Mouse (Mus musculus) forebrain, embryonic 14.5 days (tissue): ENCODE measurements at regions not wholly inside any gene's neighbourhood (a gene's known extent, or its start where the extent isn't known, plus 50 kb on each side); places are given as distances from the start of the nearest gene placed in this dataset.
A peak's percentile ranks its signal among the peaks of the same experiment; 100 is the strongest.

Experiments used
- ATAC-seq: fragments of 200-750 bp; cut with Nextera tagmentation; 2 replicates; pipeline ENCODE4 v1.8.0; 2017; ENCODE audit warnings: mild to moderate bottlenecking, moderate library complexity
- DNase-seq: peaks from one replicate; pipeline ENCODE4 v3.0.0-alpha.2; 2015; ENCODE audit warnings: low spot score
- H3K27ac ChIP-seq: fragments of 300-500 bp; sonication (generic); 2 replicates; pipeline ENCODE4 v1.5.1; 2014; ENCODE audit warnings: low read depth, mild to moderate bottlenecking, control low read depth, low read length, moderate library complexity
- H3K27me3 ChIP-seq: fragments of 300-500 bp; sonication (generic); replicated peaks from 2 replicates; pipeline ENCODE4 v1.6.1; 2014; ENCODE audit warnings: low read length, control low read depth, mixed read lengths; ENCODE audit not compliant: control insufficient read depth, insufficient read depth
- H3K36me3 ChIP-seq: fragments of 300-500 bp; sonication (generic); 2 replicates; pipeline ENCODE4 v1.6.1; 2014; ENCODE audit warnings: low read length, control low read depth; ENCODE audit not compliant: control insufficient read depth, insufficient read depth
- H3K4me1 ChIP-seq: fragments of 300-500 bp; sonication (generic); 2 replicates; pipeline ENCODE4 v1.6.1; 2014; ENCODE audit warnings: antibody characterized with exemption, low read length, control low read depth; ENCODE audit not compliant: control insufficient read depth, insufficient read depth
- H3K4me2 ChIP-seq: fragments of 300-500 bp; sonication (generic); 2 replicates; pipeline ENCODE4 v1.6.1; 2014; ENCODE audit warnings: mild to moderate bottlenecking, control low read depth, low read length
- H3K4me3 ChIP-seq: fragments of 300-500 bp; sonication (generic); 2 replicates; pipeline ENCODE4 v1.5.1; 2014; ENCODE audit warnings: low read depth, low read length, control low read depth
- H3K9ac ChIP-seq: fragments of 300-500 bp; sonication (generic); 2 replicates; pipeline ENCODE4 v1.6.1; 2014; ENCODE audit warnings: mild to moderate bottlenecking, low read length, control low read depth, moderate library complexity
- H3K9me3 ChIP-seq: fragments of 300-500 bp; sonication (generic); replicated peaks from 2 replicates; pipeline ENCODE4 v1.6.1; 2016; ENCODE audit warnings: low read length, control low read depth, mixed read lengths; ENCODE audit not compliant: control insufficient read depth
- WGBS: fragments of 180-500 bp; shearing (Covaris S2); extraction: QIAGEN DNeasy Blood & Tissue Kit; methylation state at CpG from one replicate; pipeline ENCODE4 v1.1.7; 2014; 5-methylcytosine and 5-hydroxymethylcytosine counted together

DNA sequence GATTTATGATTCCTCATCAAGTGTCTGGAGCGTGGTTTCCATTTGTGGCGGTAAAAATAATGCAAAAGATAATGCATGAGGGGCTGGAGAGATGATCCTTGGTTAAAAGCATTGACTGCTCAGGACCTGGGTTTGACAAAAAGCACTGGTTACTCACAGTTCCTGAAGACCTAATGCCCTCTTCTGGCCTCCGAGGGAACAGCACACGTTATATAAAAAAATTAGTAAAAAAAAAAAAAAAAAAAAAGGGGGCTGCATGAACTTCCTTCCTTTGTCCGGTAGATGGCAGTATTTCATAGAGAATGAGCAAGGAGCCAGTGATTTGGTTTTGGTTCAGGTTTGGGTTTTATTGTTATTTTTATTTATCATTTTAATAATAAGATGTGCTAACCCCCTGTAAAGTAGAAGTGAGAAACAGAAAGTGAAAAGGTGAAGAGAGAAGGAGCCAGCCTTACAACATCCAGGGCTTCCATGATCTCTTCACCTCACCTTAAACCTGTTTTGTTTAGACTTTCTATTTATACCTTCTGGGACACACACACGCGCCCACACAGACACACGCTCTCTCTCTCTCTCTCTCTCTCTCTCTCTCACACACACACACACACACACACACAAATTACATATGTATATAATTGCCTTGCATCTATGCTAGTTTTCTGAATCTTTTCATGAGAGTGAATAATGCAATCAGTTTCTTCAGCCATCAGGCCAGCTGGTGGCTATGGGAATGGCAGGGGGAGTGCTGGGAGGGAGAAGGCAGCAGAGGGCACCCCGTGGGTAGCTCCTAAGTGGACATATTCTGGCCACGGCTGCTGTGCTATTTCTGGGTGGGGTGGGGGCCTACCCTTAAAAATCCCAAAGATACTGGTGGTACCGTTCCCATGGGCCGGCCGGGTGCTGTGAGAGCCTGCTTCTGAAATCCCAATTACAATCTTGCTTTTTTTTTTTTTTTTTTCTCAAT lies 230.0 kb downstream of the Poteg start:
- no peak overlapping the region for H3K9ac ChIP-seq
- WGBS = 33% methylated on average over 13 of the region's 13 CpGs

DNA sequence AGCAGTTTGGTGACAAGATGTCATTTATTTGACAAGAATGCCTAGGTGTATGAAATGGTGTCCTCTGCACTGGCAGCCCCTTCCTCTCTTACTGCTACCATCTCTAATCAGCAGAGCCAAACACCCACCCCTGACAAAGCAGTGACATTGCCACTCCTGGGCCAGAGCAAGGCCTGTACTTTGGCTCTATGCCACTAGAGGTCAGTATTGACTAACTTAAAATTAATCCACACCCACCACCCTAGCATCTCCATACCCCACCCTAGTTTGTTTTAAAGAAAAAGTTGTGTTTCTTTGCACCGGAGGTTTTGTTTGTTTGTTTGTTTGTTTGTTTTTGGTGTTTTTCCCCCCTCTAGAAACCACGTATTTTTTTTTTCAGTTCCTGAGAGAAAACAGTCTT lies 231.7 kb downstream of the Poteg start:
- Histone ChIP-seq H3K4me2 (no peak overlapping the region), H3K36me3 (no peaks in the 10 kb centered on the region), H3K9ac (no peak overlapping the region), H3K4me3 (no peak overlapping the region), H3K9me3 (no peaks in the 10 kb centered on the region), H3K27me3 (no peaks in the 10 kb centered on the region), H3K4me1 (no peaks in the 10 kb centered on the region), H3K27ac (no peak overlapping the region)
- ATAC-seq (peak; percentile 87), DNase-seq (peak; percentile 87)
- 10% methylated on average over 2 of the region's 2 CpGs for WGBS

More for the DNA sequence above, 230.0 kb downstream of the Poteg start:
- ATAC-seq (peak; percentile 57), DNase-seq (peak; percentile 79)
- Histone ChIP-seq H3K4me2 (no peak overlapping the region), H3K9me3 (no peaks in the 10 kb centered on the region), H3K4me3 (no peak overlapping the region), H3K27ac (no peak overlapping the region), H3K27me3 (no peaks in the 10 kb centered on the region), H3K4me1 (no peaks in the 10 kb centered on the region), H3K36me3 (no peaks in the 10 kb centered on the region)

DNA sequence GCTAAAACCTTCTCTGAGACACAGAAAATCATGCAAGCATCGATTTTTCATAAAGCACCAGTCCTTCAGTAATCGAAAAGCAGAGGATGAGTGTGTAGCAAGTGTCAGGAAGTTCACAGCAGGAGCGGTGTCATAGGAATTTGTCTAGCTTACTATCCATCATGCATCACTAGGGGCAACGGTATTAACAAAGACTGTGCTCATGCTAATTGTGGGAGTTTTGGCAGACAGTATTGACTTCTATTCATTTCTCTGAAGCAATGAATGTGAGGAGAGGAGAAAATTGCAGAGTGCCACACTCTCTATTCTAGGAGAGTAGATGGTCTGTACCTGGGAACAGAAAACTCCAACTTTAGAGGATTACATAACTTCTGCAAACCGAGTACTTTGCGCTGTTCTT lies 274.5 kb downstream of the Poteg start:
- Histone ChIP-seq H3K4me3 (no peak overlapping the region), H3K9ac (no peak overlapping the region), H3K4me1 (peaks cover 4% of the 10 kb centered on the region; the same call in 1 of the 2 replicates), H3K9me3 (no peaks in the 10 kb centered on the region), H3K36me3 (no peaks in the 10 kb centered on the region), H3K4me2 (no peak overlapping the region), H3K27ac (no peak overlapping the region), H3K27me3 (no peaks in the 10 kb centered on the region)
- ATAC-seq (peak; percentile 55; the same call in 1 of the 2 replicates), DNase-seq (peak; percentile 67)
- 50% methylated on average over 6 of the region's 6 CpGs for WGBS

DNA sequence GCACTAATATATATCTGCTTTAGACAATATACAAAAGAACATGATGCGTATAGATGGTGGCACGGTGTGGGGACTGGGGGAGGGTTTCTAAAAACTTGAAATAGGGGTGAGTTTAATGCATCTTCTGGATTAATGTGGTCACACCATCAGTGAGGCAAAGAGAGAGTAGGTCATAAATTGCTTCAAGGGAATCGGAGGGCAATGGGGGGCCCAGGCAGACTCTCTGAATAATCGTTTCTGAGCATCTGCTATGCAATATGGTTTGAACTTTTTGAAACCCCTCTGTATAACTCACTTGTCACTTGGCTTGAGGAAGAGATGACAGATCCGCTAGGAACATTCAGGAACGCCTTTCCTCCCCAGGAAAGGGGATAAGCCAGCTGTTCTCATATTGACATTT lies 322.8 kb downstream of the Poteg start:
- peak; percentile 32 for DNase-seq
- WGBS = 70% methylated on average over 6 of the region's 6 CpGs

GRCm38 (mm10) chr8:27770803-27771202 lies 323.3 kb downstream of the Poteg start:
- 46% methylated on average over 8 of the region's 8 CpGs for WGBS
- DNase-seq (peak; percentile 20), ATAC-seq (no peak)
- Histone ChIP-seq H3K4me1 (no peaks in the 10 kb centered on the region), H3K36me3 (no peaks in the 10 kb centered on the region), H3K9ac (no peak overlapping the region), H3K4me3 (no peak overlapping the region), H3K9me3 (no peaks in the 10 kb centered on the region), H3K4me2 (no peak overlapping the region), H3K27ac (no peak overlapping the region), H3K27me3 (no peaks in the 10 kb centered on the region)

More for the DNA sequence above, 322.8 kb downstream of the Poteg start:
- no peaks in the 10 kb centered on the region for H3K36me3 ChIP-seq
- H3K27me3 ChIP-seq = no peaks in the 10 kb centered on the region
- no peaks in the 10 kb centered on the region for H3K4me1 ChIP-seq
- no peak overlapping the region for H3K27ac ChIP-seq
- no peak overlapping the region for H3K9ac ChIP-seq
- H3K9me3 ChIP-seq = no peaks in the 10 kb centered on the region
- peak; percentile 32; the same call in 1 of the 2 replicates for ATAC-seq
- no peak overlapping the region for H3K4me3 ChIP-seq
- no peak overlapping the region for H3K4me2 ChIP-seq

DNA sequence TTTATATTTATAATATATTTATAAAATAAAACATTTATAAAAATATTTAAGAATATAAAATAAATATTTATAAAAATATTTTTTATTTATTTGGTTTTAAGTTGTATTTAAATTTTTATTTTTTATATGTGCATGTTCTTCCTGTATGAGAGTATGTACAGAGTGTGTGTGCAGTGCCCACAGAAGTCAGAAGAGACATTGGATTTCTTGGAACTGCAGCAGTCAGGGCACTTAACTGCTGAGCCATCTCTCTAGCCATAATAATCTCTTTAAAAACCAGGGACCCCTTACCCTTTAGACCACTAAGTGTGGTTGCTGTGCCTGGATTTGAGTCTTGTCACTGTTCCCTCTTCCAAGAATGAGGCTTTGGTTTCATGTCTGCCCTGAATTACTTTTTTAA lies 323.8 kb downstream of the Poteg start:
- H3K4me2 ChIP-seq = no peak overlapping the region
- H3K27ac ChIP-seq = no peak overlapping the region
- no peak overlapping the region for H3K4me3 ChIP-seq
- DNase-seq (no peak), ATAC-seq (no peak)
- no peaks in the 10 kb centered on the region for H3K36me3 ChIP-seq
- H3K4me1 ChIP-seq = no peaks in the 10 kb centered on the region
- H3K9me3 ChIP-seq = no peaks in the 10 kb centered on the region
- no peaks in the 10 kb centered on the region for H3K27me3 ChIP-seq
- H3K9ac ChIP-seq = no peak overlapping the region

DNA sequence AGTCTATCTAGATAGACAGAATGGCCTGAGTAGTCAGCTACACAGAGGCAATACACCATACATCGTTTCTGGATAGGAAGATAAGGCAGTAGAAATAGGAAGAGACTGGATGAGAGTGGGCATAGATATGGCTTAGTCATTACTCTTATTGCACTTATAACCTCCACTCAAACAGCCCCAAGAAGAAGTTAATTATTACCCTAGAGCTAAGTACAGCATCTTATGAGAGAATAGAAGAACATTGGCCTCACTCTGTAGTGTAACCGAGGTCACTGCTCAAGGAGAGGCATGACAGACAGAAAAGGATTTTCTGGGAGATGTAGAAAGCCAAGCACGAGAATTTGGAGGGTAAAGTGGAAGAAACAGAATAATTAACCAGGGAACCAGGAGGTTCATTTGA lies 331.5 kb downstream of the Poteg start:
- Histone ChIP-seq H3K4me2 (no peak overlapping the region), H3K27me3 (no peaks in the 10 kb centered on the region), H3K9ac (no peak overlapping the region), H3K9me3 (no peaks in the 10 kb centered on the region), H3K27ac (no peak overlapping the region), H3K4me3 (no peak overlapping the region), H3K4me1 (no peaks in the 10 kb centered on the region), H3K36me3 (no peaks in the 10 kb centered on the region)
- ATAC-seq (no peak), DNase-seq (no peak)
- WGBS = 92% methylated on average over 3 of the region's 3 CpGs
